Comparison of ENCODE assay signal across 8 mouse cellular contexts in genomic region chr11:86994330-86994729, GRCm38 (mm10). TPM values are rescaled to one million over a fixed set of nuclear protein-coding genes. Genes with fewer than 3 reads are reported as not detected.
DNase-seq lines count a peak whose midpoint lies in the region; ATAC-seq and TF ChIP-seq lines count a peak whose summit lies in the region.

No protein-coding gene starts in this region.

- in situ Hi-C loops in CH12.LX (cut with MboI; ENCODE audit: low pct_ligation_motif_present, low pct_unique_long_range_greater_than_20kb, low sequenced_read_pairs), result no loop called here

- H3K9ac ChIP-seq in CH12.LX (ENCODE audit: insufficient read depth, low read depth), result peak overlapping the region; percentile 41; the same call in 1 of the 2 replicates
- no peak overlapping the region for H3K9ac ChIP-seq in hindbrain, embryonic 15.5 days
- no peak overlapping the region for H3K9ac ChIP-seq in liver, embryonic 13.5 days

- no peaks in the 10 kb centered on the region for H3K9me3 ChIP-seq in CH12.LX (replicated peaks; ENCODE audit: low read length)
- H3K9me3 ChIP-seq in hindbrain, embryonic 15.5 days, result no peaks in the 10 kb centered on the region
- no peaks in the 10 kb centered on the region for H3K9me3 ChIP-seq in liver, embryonic 13.5 days (replicated peaks)

- TF ChIP-seq EP300 in CH12.LX (IDR thresholded peaks at IDR 0.05; ENCODE audit: low read length), result no peak

- no peaks in the 10 kb centered on the region for H3K79me2 ChIP-seq in CH12.LX (replicated peaks; ENCODE audit: control insufficient read depth, extremely low read depth, insufficient read depth, poor library complexity, severe bottlenecking)

- peaks cover 0 to 34% of the 10 kb centered on the region in 2 experiments; a peak in 2 of 4 replicates for H3K4me1 ChIP-seq in CH12.LX (ENCODE audit: control insufficient read depth in 1 of 2, insufficient read depth in 2 of 2)
- peaks cover 42% of the 10 kb centered on the region for H3K4me1 ChIP-seq in bone marrow macrophage, adult 2 months (ENCODE audit: control insufficient read depth, insufficient read depth, low read length)
- H3K4me1 ChIP-seq in hindbrain, embryonic 15.5 days (replicated peaks), result peaks cover 49% of the 10 kb centered on the region
- H3K4me1 ChIP-seq in liver, embryonic 13.5 days (replicated peaks), result peaks cover 44% of the 10 kb centered on the region

- no peak for TF ChIP-seq RAD21 in CH12.LX (IDR thresholded peaks at IDR 0.05; ENCODE audit: low read depth, low read length)

- no peaks in the 10 kb centered on the region for H3K36me3 ChIP-seq in CH12.LX (replicated peaks in 1 of 2; ENCODE audit: control insufficient read depth in 1 of 2, insufficient read depth in 1 of 2, low read length in 1 of 2)
- H3K36me3 ChIP-seq in hindbrain, embryonic 15.5 days, result no peaks in the 10 kb centered on the region
- no peaks in the 10 kb centered on the region for H3K36me3 ChIP-seq in liver, embryonic 13.5 days

- H3K4me3 ChIP-seq in CH12.LX (replicated peaks in 1 of 3; ENCODE audit: low read depth in 2 of 3, low read length in 2 of 3, poor library complexity in 1 of 3), result no peak overlapping the region
- 0 out of 2 replicates have a peak overlapping the region, but pooled peaks have one; percentile 77 for H3K4me3 ChIP-seq in bone marrow macrophage, adult 2 months (ENCODE audit: insufficient read depth, low read length)
- H3K4me3 ChIP-seq in hindbrain, embryonic 15.5 days, result peak overlapping the region; percentile 85
- peak overlapping the region; percentile 74 for H3K4me3 ChIP-seq in liver, embryonic 13.5 days (replicated peaks)

- no peak for TF ChIP-seq POLR2A in CH12.LX (IDR thresholded peaks at IDR 0.05; ENCODE audit: low read depth, low read length)
- no peak for TF ChIP-seq POLR2A in bone marrow macrophage, adult 2 months (IDR thresholded peaks at IDR 0.05; ENCODE audit: borderline replicate concordance, low read depth, low read length)

- no peak for ATAC-seq in hindbrain, embryonic 15.5 days (ENCODE audit: low FRiP score, low read depth)
- no peak for ATAC-seq in liver, embryonic 13.5 days (ENCODE audit: low read depth)

- no peak for DNase-seq in CH12.LX (ENCODE audit: extremely low read depth)
- no peak for DNase-seq in liver, embryonic 13.5 days
- DNase-seq in right cerebral cortex, postnatal 4 days, result no peak
- no peak for DNase-seq in testis, postnatal 10 days (ENCODE audit: low spot score)
- DNase-seq in cerebellum, postnatal 14 days, result no peak
- no peak for DNase-seq in left cerebral cortex, adult 9 months (ENCODE audit: low spot score in 2 of 2)

- H3K27me3 ChIP-seq in CH12.LX (replicated peaks), result peaks cover 27% of the 10 kb centered on the region
- H3K27me3 ChIP-seq in hindbrain, embryonic 15.5 days, result no peaks in the 10 kb centered on the region
- H3K27me3 ChIP-seq in liver, embryonic 13.5 days, result peaks cover 25% of the 10 kb centered on the region

- no peak for TF ChIP-seq CTCF in CH12.LX (conservative IDR thresholded peaks at IDR 0.05 in 1 of 2, IDR thresholded peaks at IDR 0.05 in 1 of 2; ENCODE audit: low read depth in 2 of 2, low read length in 2 of 2)
- TF ChIP-seq CTCF in bone marrow macrophage, adult 2 months (IDR thresholded peaks at IDR 0.05; ENCODE audit: low read depth, low read length), result no peak

- peak overlapping the region; percentile 82 for H3K4me2 ChIP-seq in CH12.LX (ENCODE audit: insufficient read depth, low read depth, poor library complexity, severe bottlenecking)
- peak overlapping the region; percentile 84 for H3K4me2 ChIP-seq in hindbrain, embryonic 15.5 days
- H3K4me2 ChIP-seq in liver, embryonic 13.5 days, result peak overlapping the region; percentile 89

- dilution Hi-C loops in CH12.LX (cut with MboI; ENCODE audit: extremely low pct_ligation_motif_present, extremely low pct_unique_long_range_greater_than_20kb, low sequenced_read_pairs), result no loop called here

- no peak overlapping the region for H3K27ac ChIP-seq in CH12.LX (ENCODE audit: insufficient read depth, low read depth)
- H3K27ac ChIP-seq in bone marrow macrophage, adult 2 months (ENCODE audit: insufficient read depth, low read depth, low read length), result peak overlapping the region; percentile 37
- H3K27ac ChIP-seq in hindbrain, embryonic 15.5 days (replicated peaks), result no peak overlapping the region
- peak overlapping the region; percentile 53 for H3K27ac ChIP-seq in liver, embryonic 13.5 days

- WGBS in hindbrain, embryonic 15.5 days, result 7% methylated on average over 6 of the region's 6 CpGs
- 7% methylated on average over 6 of the region's 6 CpGs for WGBS in liver, embryonic 13.5 days (ENCODE audit: insufficient replicate concordance)

TF ChIP-seq in CH12.LX, 34 proteins besides CTCF, POLR2A, EP300 and RAD21:
- TF ChIP-seq NRF1 (IDR thresholded peaks at IDR 0.05; ENCODE audit: low read depth, low read length), result no peak
- no peak for TF ChIP-seq POLR2AphosphoS2 (IDR thresholded peaks at IDR 0.05; ENCODE audit: low read depth, low read length)
- TF ChIP-seq UBTF (IDR thresholded peaks at IDR 0.05; ENCODE audit: low read depth, low read length), result no peak
- no peak for TF ChIP-seq RCOR1 (conservative IDR thresholded peaks at IDR 0.05; ENCODE audit: low read depth, low read length)
- no peak for TF ChIP-seq MYC (IDR thresholded peaks at IDR 0.05; ENCODE audit: low read depth, low read length)
- TF ChIP-seq MXI1 (IDR thresholded peaks at IDR 0.05; ENCODE audit: low read depth, low read length), result no peak
- TF ChIP-seq ZMIZ1 (IDR thresholded peaks at IDR 0.05; ENCODE audit: low read depth, low read length), result no peak
- TF ChIP-seq PAX5 (IDR thresholded peaks at IDR 0.05; ENCODE audit: low read length), result no peak
- no peak for TF ChIP-seq GABPA (IDR thresholded peaks at IDR 0.05; ENCODE audit: insufficient replicate concordance, low read depth, low read length)
- TF ChIP-seq BHLHE40 (IDR thresholded peaks at IDR 0.05; ENCODE audit: low read depth, low read length), result no peak
- TF ChIP-seq ETS1 (conservative IDR thresholded peaks at IDR 0.05; ENCODE audit: low read depth, low read length), result no peak
- TF ChIP-seq USF1 (IDR thresholded peaks at IDR 0.05; ENCODE audit: low read depth, low read length), result no peak
- no peak for TF ChIP-seq ZNF384 (IDR thresholded peaks at IDR 0.05; ENCODE audit: low read depth, low read length)
- TF ChIP-seq ZKSCAN1 (IDR thresholded peaks at IDR 0.05; ENCODE audit: borderline replicate concordance, low read depth, low read length), result no peak
- TF ChIP-seq SMC3 (IDR thresholded peaks at IDR 0.05; ENCODE audit: low read depth, low read length), result no peak
- TF ChIP-seq CHD2 (IDR thresholded peaks at IDR 0.05; ENCODE audit: low read length), result no peak
- TF ChIP-seq ELF1 (IDR thresholded peaks at IDR 0.05; ENCODE audit: low read depth, low read length), result no peak
- TF ChIP-seq ZC3H11A (IDR thresholded peaks at IDR 0.05; ENCODE audit: low read depth, low read length), result no peak
- TF ChIP-seq MAFK (IDR thresholded peaks at IDR 0.05; ENCODE audit: insufficient replicate concordance, low read length), result no peak
- TF ChIP-seq JUND (conservative IDR thresholded peaks at IDR 0.05; ENCODE audit: low read depth, low read length), result no peak

RNA-seq across cellular contexts. Expression of gene Ypel2, which starts 0.8 kb away (rescaled TPM):
- total RNA-seq in CH12.LX (2012; rRNA removed) (0.17 and 0.38 TPM in 2 replicates), CH12.LX (2014; rRNA removed) (0.61 and 0.91 TPM in 2 replicates)
- polyA plus RNA-seq in CH12.LX (2012; ENCODE audit: insufficient read length, low read depth), result 0.35 and 0.59 TPM in 2 replicates
- polyA plus RNA-seq in bone marrow macrophage, adult 2 months (2012; ENCODE audit: insufficient read depth, insufficient read length, missing spikeins), result 19.5 and 19.8 TPM in 2 replicates
- 4.2 and 5.1 TPM in 2 replicates for polyA plus RNA-seq in hindbrain, embryonic 15.5 days (2015; fragmentation: Nextera tagmentation; extraction: Ambion mirVana)
- 1.2 and 1.5 TPM in 2 replicates for polyA plus RNA-seq in liver, embryonic 13.5 days (2015; fragmentation: Nextera tagmentation; extraction: Ambion mirVana)

Comparison
In these comparisons a context has a peak if more than half of its experiments do, and no peak if none do; other contexts are left out.
1. H3K27ac ChIP-seq: peak in bone marrow macrophage, adult 2 months (single experiment) and liver, embryonic 13.5 days (single experiment); none in CH12.LX (single experiment) and hindbrain, embryonic 15.5 days (single experiment).
2. H3K4me3 ChIP-seq: peak in bone marrow macrophage, adult 2 months (single experiment), hindbrain, embryonic 15.5 days (single experiment) and liver, embryonic 13.5 days (single experiment); none in CH12.LX (0 of 3).
3. Peak in every context shown above with its lines, with median percentiles within 50 percentile points of each other: H3K4me2 ChIP-seq.